Mouse (Mus musculus) cerebellum, adult (tissue): Measurements from ENCODE around the gene Lsp1.

Source experiments
- ATAC-seq: cut with Nextera tagmentation; 2 replicates; pipeline ENCODE4 v1.9.2; 2017; ENCODE audit warnings: mild to moderate bottlenecking, moderate library complexity, mixed read lengths; ENCODE audit not compliant: insufficient number of reproducible peaks, low FRiP score, low TSS enrichment

The Lsp1 gene

GRCm38 (mm10) chr7:142460636-142461077 lies at the start of gene Lsp1:
Gene Lsp1 (plus strand): TSS chr7:142460809.
- ATAC-seq: no peak

GRCm38 (mm10) chr7:142413285-142413684 lies 47.3 kb upstream of the Lsp1 start:
- ATAC-seq: no peak

GRCm38 (mm10) chr7:142415314-142415713 lies 45.3 kb upstream of the Lsp1 start:
- ATAC-seq: no peak

GRCm38 (mm10) chr7:142416225-142416624 lies 44.4 kb upstream of the Lsp1 start:
- no peak for ATAC-seq

GRCm38 (mm10) chr7:142418027-142418426 lies 42.6 kb upstream of the Lsp1 start:
- no peak for ATAC-seq

- no peak for ATAC-seq
Observed at GRCm38 (mm10) chr7:142418679-142419078, 41.9 kb upstream of the Lsp1 start.

- ATAC-seq: no peak
Observed at GRCm38 (mm10) chr7:142419887-142420286, 40.7 kb upstream of the Lsp1 start.

- ATAC-seq: no peak
Observed at GRCm38 (mm10) chr7:142421826-142422225, 38.8 kb upstream of the Lsp1 start.

- no peak for ATAC-seq
Observed at GRCm38 (mm10) chr7:142425641-142426213, 34.9 kb upstream of the Lsp1 start.

- ATAC-seq: no peak
Observed at GRCm38 (mm10) chr7:142428213-142428612, 32.4 kb upstream of the Lsp1 start.

- no peak for ATAC-seq
Observed at GRCm38 (mm10) chr7:142430160-142430678, 30.4 kb upstream of the Lsp1 start.

GRCm38 (mm10) chr7:142431106-142431505 lies 29.5 kb upstream of the Lsp1 start:
- no peak for ATAC-seq

GRCm38 (mm10) chr7:142433623-142434022 lies 27.0 kb upstream of the Lsp1 start:
- no peak for ATAC-seq

- ATAC-seq: no peak
Observed at GRCm38 (mm10) chr7:142434137-142434865, 26.3 kb upstream of the Lsp1 start, which contains the start of gene Syt8. Gene Syt8 (plus strand): TSS chr7:142434850.

GRCm38 (mm10) chr7:142435524-142435923 lies 25.1 kb upstream of the Lsp1 start:
- peak; percentile 42; the same call in 1 of the 2 replicates for ATAC-seq

- ATAC-seq: no peak
Observed at GRCm38 (mm10) chr7:142437324-142437723, 23.3 kb upstream of the Lsp1 start.

GRCm38 (mm10) chr7:142439966-142440365 lies 20.6 kb upstream of the Lsp1 start:
- no peak for ATAC-seq

GRCm38 (mm10) chr7:142440657-142441114 lies 19.9 kb upstream of the Lsp1 start:
- no peak for ATAC-seq

GRCm38 (mm10) chr7:142441585-142441984 lies 19.0 kb upstream of the Lsp1 start, which contains the start of gene Tnni2:
Gene Tnni2 (plus strand): TSS chr7:142441808.
- ATAC-seq: no peak

- ATAC-seq: no peak
Observed at GRCm38 (mm10) chr7:142442081-142442907, 18.3 kb upstream of the Lsp1 start.
